ENCODE assay signal across 8 mouse cellular contexts in genomic region chr1:191328019-191328441, GRCm38 (mm10).
A peak's percentile ranks its signal among the peaks of the same experiment; 100 is the strongest.
DNase-seq lines count a peak whose midpoint lies in the region.

No protein-coding gene starts in this region.

- DNase-seq in cerebellum, adult 11-12 months: peak; percentile 48
- no peak for DNase-seq in cerebellum, adult 11 months
- peak; percentile 89 for DNase-seq in ovary, adult 18-20 months (ENCODE audit: low spot score)
- no peak for DNase-seq in ovary, postnatal 10 days (ENCODE audit: low spot score)
- DNase-seq in kidney, postnatal 25 days: peak; percentile 95 to 98
- peak; percentile 80 for DNase-seq in ovary, postnatal 36 days (ENCODE audit: low spot score)
- no peak for DNase-seq in urinary bladder, postnatal 36 days (ENCODE audit: low spot score in 2 of 2)
- no peak for DNase-seq in lung, adult 18-20 months

Comparison
In these comparisons a context has a peak if more than half of its experiments do, and no peak if none do; other contexts are left out.
1. DNase-seq: peak in cerebellum, adult 11-12 months (single experiment), ovary, adult 18-20 months (single experiment), kidney, postnatal 25 days (2 of 2) and ovary, postnatal 36 days (single experiment); none in cerebellum, adult 11 months (single experiment), ovary, postnatal 10 days (single experiment), urinary bladder, postnatal 36 days (0 of 2) and lung, adult 18-20 months (0 of 2).